Mouse (Mus musculus) CH12.LX (cell line): ENCODE results near the gene Lbh. TPM values are rescaled to one million over a fixed set of nuclear protein-coding genes. Genes with fewer than 3 reads are reported as not detected.

ENCODE experiments used
- DNase-seq: peaks from one replicate; pipeline ENCODE4 v3.0.0-alpha.2; 2013; ENCODE audit errors: extremely low read depth
- H3K27ac ChIP-seq: 2 replicates; pipeline ENCODE4 v1.5.1; 2012; ENCODE audit warnings: low read depth, mild to moderate bottlenecking, control low read depth, moderate library complexity; ENCODE audit not compliant: insufficient read depth
- H3K27me3 ChIP-seq: replicated peaks from 2 replicates; pipeline ENCODE3; 2012; ENCODE audit warnings: inconsistent platforms
- H3K36me3 ChIP-seq, 2 experiments: replicated peaks in 1 of 2; 2 replicates each; pipeline versions ENCODE3 to v1.6.1; 2012; ENCODE audit warnings: inconsistent platforms in 1 of 2, low read length in 1 of 2, mild to moderate bottlenecking in 1 of 2, mixed read lengths in 1 of 2, moderate library complexity in 1 of 2; ENCODE audit not compliant: control insufficient read depth in 1 of 2, insufficient read depth in 1 of 2
- H3K4me1 ChIP-seq, 2 experiments: 2 replicates each; pipeline ENCODE4 v1.6.1; 2012; ENCODE audit warnings: inconsistent platforms in 1 of 2, moderate library complexity in 1 of 2; ENCODE audit not compliant: insufficient read depth in 2 of 2, control insufficient read depth in 1 of 2
- H3K4me2 ChIP-seq: 2 replicates; pipeline ENCODE4 v1.6.1; 2012; ENCODE audit warnings: low read depth, mild to moderate bottlenecking, control low read depth; ENCODE audit not compliant: poor library complexity, insufficient read depth, severe bottlenecking
- H3K4me3 ChIP-seq, 3 experiments: fragments of 150-350 bp in 1 of 3; sonication (generic) in 1 of 3; replicated peaks in 1 of 3; 2 replicates each; pipeline versions ENCODE3 to v1.5.1; 2011 to 2012; ENCODE audit warnings: low read depth in 2 of 3, low read length in 2 of 3, mild to moderate bottlenecking in 2 of 3, moderate library complexity in 2 of 3, control low read depth in 1 of 3, improper control_type of control experiment in 1 of 3, inconsistent platforms in 1 of 3, mixed read lengths in 1 of 3; ENCODE audit not compliant: poor library complexity in 1 of 3
- H3K79me2 ChIP-seq: replicated peaks from 2 replicates; pipeline ENCODE4 v1.6.1; 2012; ENCODE audit warnings: mild to moderate bottlenecking, moderate library complexity; ENCODE audit not compliant: control insufficient read depth, poor library complexity, insufficient read depth, severe bottlenecking; ENCODE audit errors: extremely low read depth
- H3K9ac ChIP-seq: 2 replicates; pipeline ENCODE4 v1.6.1; 2012; ENCODE audit warnings: low read depth, mild to moderate bottlenecking, control low read depth, moderate library complexity; ENCODE audit not compliant: insufficient read depth
- H3K9me3 ChIP-seq: replicated peaks from 2 replicates; pipeline ENCODE3; 2012; ENCODE audit warnings: low read length, inconsistent platforms, mixed read lengths
- BHLHE40 ChIP-seq: IDR thresholded peaks from 2 replicates; pipeline ENCODE4 v1.6.1; 2011; ENCODE audit warnings: mild to moderate bottlenecking, low read depth, low read length, improper control_type of control experiment
- CHD1 ChIP-seq: IDR thresholded peaks from 2 replicates; pipeline ENCODE4 v1.6.1; 2012; ENCODE audit warnings: low read depth, low read length, improper control_type of control experiment, inconsistent platforms
- E2F4 ChIP-seq: IDR thresholded peaks from 2 replicates; pipeline ENCODE4 v1.6.1; 2011; ENCODE audit warnings: low read depth, low read length, improper control_type of control experiment; ENCODE audit not compliant: insufficient replicate concordance
- EP300 ChIP-seq: IDR thresholded peaks from 2 replicates; pipeline ENCODE4 v1.6.1; 2011; ENCODE audit warnings: low read length, improper control_type of control experiment
- HCFC1 ChIP-seq: IDR thresholded peaks from 2 replicates; pipeline ENCODE4 v1.6.1; 2012; ENCODE audit warnings: low read depth, mild to moderate bottlenecking, inconsistent platforms, low read length, improper control_type of control experiment
- IRF4 ChIP-seq: IDR thresholded peaks from 2 replicates; pipeline ENCODE4 v1.6.1; 2014; ENCODE audit warnings: low read depth, mild to moderate bottlenecking, inconsistent platforms, low read length, improper control_type of control experiment
- JUN ChIP-seq: IDR thresholded peaks from 2 replicates; pipeline ENCODE4 v1.6.1; 2011; ENCODE audit warnings: low read depth, mild to moderate bottlenecking, low read length, improper control_type of control experiment, moderate library complexity; ENCODE audit not compliant: insufficient read depth
- JUND ChIP-seq: conservative IDR thresholded peaks from 2 replicates; pipeline ENCODE4 v1.6.1; 2011; ENCODE audit warnings: low read depth, low read length, improper control_type of control experiment
- KAT2A ChIP-seq: IDR thresholded peaks from 2 replicates; pipeline ENCODE4 v1.6.1; 2012; ENCODE audit warnings: low read length, improper control_type of control experiment, inconsistent platforms; ENCODE audit not compliant: insufficient replicate concordance
- MXI1 ChIP-seq: IDR thresholded peaks from 2 replicates; pipeline ENCODE4 v1.6.1; 2011; ENCODE audit warnings: mild to moderate bottlenecking, low read depth, low read length, improper control_type of control experiment
- NELFE ChIP-seq: IDR thresholded peaks from 2 replicates; pipeline ENCODE4 v1.6.1; 2011; ENCODE audit warnings: low read depth, low read length, improper control_type of control experiment
- NRF1 ChIP-seq: IDR thresholded peaks from 2 replicates; pipeline ENCODE4 v1.6.1; 2014; ENCODE audit warnings: low read depth, mild to moderate bottlenecking, inconsistent platforms, low read length, improper control_type of control experiment, moderate library complexity
- POLR2AphosphoS2 ChIP-seq: IDR thresholded peaks from 2 replicates; pipeline ENCODE4 v1.6.1; 2011; ENCODE audit warnings: low read depth, low read length, improper control_type of control experiment
- RCOR1 ChIP-seq: conservative IDR thresholded peaks from 2 replicates; pipeline ENCODE4 v1.6.1; 2012; ENCODE audit warnings: low read depth, mild to moderate bottlenecking, inconsistent platforms, low read length, improper control_type of control experiment
- SIN3A ChIP-seq: IDR thresholded peaks from 2 replicates; pipeline ENCODE4 v1.6.1; 2012; ENCODE audit warnings: low read length, improper control_type of control experiment, inconsistent platforms
- SMC3 ChIP-seq: IDR thresholded peaks from 2 replicates; pipeline ENCODE4 v1.6.1; 2011; ENCODE audit warnings: low read depth, low read length, improper control_type of control experiment
- USF1 ChIP-seq: IDR thresholded peaks from 2 replicates; pipeline ENCODE4 v1.6.1; 2014; ENCODE audit warnings: low read depth, mild to moderate bottlenecking, inconsistent platforms, low read length, improper control_type of control experiment
- USF2 ChIP-seq: conservative IDR thresholded peaks from 2 replicates; pipeline ENCODE4 v1.6.1; 2011; ENCODE audit warnings: low read depth, low read length, improper control_type of control experiment
- ZKSCAN1 ChIP-seq: IDR thresholded peaks from 2 replicates; pipeline ENCODE4 v1.6.1; 2012; ENCODE audit warnings: low read depth, inconsistent platforms, low read length, improper control_type of control experiment, borderline replicate concordance
- dilution Hi-C: fragments of 300-500 bp; cut with MboI; formaldehyde crosslinking; loops from 2 replicates; pipeline ENCODE4 v1.14.3; 2020; ENCODE audit warnings: low sequenced_read_pairs; ENCODE audit not compliant: extremely low pct_unique_long_range_greater_than_20kb, extremely low pct_ligation_motif_present
- in situ Hi-C: fragments of 300-500 bp; cut with MboI; formaldehyde crosslinking; loops from 3 replicates; pipeline ENCODE4 v1.14.3; 2019; ENCODE audit warnings: low sequenced_read_pairs, low pct_ligation_motif_present, low pct_unique_long_range_greater_than_20kb, mixed read lengths
- polyA plus RNA-seq: library from polyadenylated mRNA; unstranded; fragments of >175 nt; gene quantifications from 2 replicates; pipeline ENCODE4 v1.2.1, GENCODE M21; 2012; ENCODE audit warnings: low read depth; ENCODE audit not compliant: insufficient read length
- total RNA-seq, 2 experiments: library from RNA; depleted of rRNA; stranded (reverse); fragments of 300-350 nt in 1 of 2; fragments of >200 nt in 1 of 2; gene quantifications; 2 replicates each; pipeline ENCODE4 v1.2.3; 2012 to 2014

Lbh gene
- total and polyA plus RNA-seq, 3 experiments, result 14.4 to 30.0 (median 16.7) TPM

- no peak overlapping the region for H3K4me3 ChIP-seq
- no peak overlapping the region for H3K9ac ChIP-seq
- peaks cover 2% of the 10 kb centered on the region for H3K9me3 ChIP-seq
- no peaks in the 10 kb centered on the region for H3K27me3 ChIP-seq
- TF ChIP-seq JUND, result no peak
- TF ChIP-seq, all 38 proteins: peak for 0
- dilution Hi-C loops, result no loop called here
- H3K4me1 ChIP-seq, result no peaks in the 10 kb centered on the region
- H3K4me2 ChIP-seq, result no peak overlapping the region
- no peak overlapping the region for H3K27ac ChIP-seq
- no peaks in the 10 kb centered on the region for H3K36me3 ChIP-seq
- DNase-seq, result no peak
- in situ Hi-C loops, result no loop called here
- no peaks in the 10 kb centered on the region for H3K79me2 ChIP-seq
Measured at GRCm38 (mm10) chr17:72880156-72880555, 37.9 kb upstream of the Lbh start.

- Histone ChIP-seq H3K4me2 (no peak overlapping the region), H3K79me2 (no peaks in the 10 kb centered on the region), H3K27ac (no peak overlapping the region), H3K36me3 (no peaks in the 10 kb centered on the region)
- in situ Hi-C loops, result no loop called here
- dilution Hi-C loops, result no loop called here
- TF ChIP-seq HCFC1, result no peak
- TF ChIP-seq BHLHE40, result no peak
- no peak for TF ChIP-seq USF2
- TF ChIP-seq KAT2A, result no peak
- no peak for TF ChIP-seq SMC3
- TF ChIP-seq E2F4, result no peak
- no peak for TF ChIP-seq USF1
- TF ChIP-seq JUN, result no peak
- TF ChIP-seq IRF4, result no peak
- no peak for TF ChIP-seq CHD1
- TF ChIP-seq RCOR1, result no peak
- TF ChIP-seq, all 38 proteins: peak for 0
- H3K9me3 ChIP-seq, result peaks cover 2% of the 10 kb centered on the region
- no peak overlapping the region for H3K4me3 ChIP-seq
- no peaks in the 10 kb centered on the region for H3K27me3 ChIP-seq
- no peak for DNase-seq
- no peak overlapping the region for H3K9ac ChIP-seq
- H3K4me1 ChIP-seq, result no peaks in the 10 kb centered on the region
Measured at GRCm38 (mm10) chr17:72881051-72881450, 37.1 kb upstream of the Lbh start.

- dilution Hi-C loops (no loop called here), in situ Hi-C loops (no loop called here)
- H3K27me3 ChIP-seq, result no peaks in the 10 kb centered on the region
- H3K4me1 ChIP-seq, result no peaks in the 10 kb centered on the region
- no peak for DNase-seq
- H3K4me2 ChIP-seq, result no peak overlapping the region
- H3K9me3 ChIP-seq, result peaks cover 2% of the 10 kb centered on the region
- H3K27ac ChIP-seq, result no peak overlapping the region
- H3K9ac ChIP-seq, result no peak overlapping the region
- H3K79me2 ChIP-seq, result no peaks in the 10 kb centered on the region
- TF ChIP-seq EP300, result no peak
- no peak for TF ChIP-seq NRF1
- no peak for TF ChIP-seq SIN3A
- no peak for TF ChIP-seq SMC3
- TF ChIP-seq NELFE, result no peak
- no peak for TF ChIP-seq MXI1
- no peak for TF ChIP-seq ZKSCAN1
- TF ChIP-seq POLR2AphosphoS2, result no peak
- H3K4me3 ChIP-seq, result no peak overlapping the region
- H3K36me3 ChIP-seq, result no peaks in the 10 kb centered on the region
Measured at GRCm38 (mm10) chr17:72881804-72882203, 36.3 kb upstream of the Lbh start.
